Mouse (Mus musculus) embryonic fibroblast, embryonic 13.5 days (primary cell): ENCODE results near the gene Zfyve21. TPM values are rescaled to one million over a fixed set of nuclear protein-coding genes. Genes with fewer than 3 reads are reported as not detected.

Experiments used
- H3K27ac ChIP-seq: 2 replicates; pipeline ENCODE4 v1.5.1; 2012; ENCODE audit warnings: low read length, control low read depth, inconsistent platforms; ENCODE audit not compliant: insufficient read depth
- H3K4me1 ChIP-seq: 2 replicates; pipeline ENCODE4 v1.6.1; 2011; ENCODE audit warnings: low read length; ENCODE audit not compliant: control insufficient read depth, insufficient read depth
- H3K4me3 ChIP-seq: 2 replicates; pipeline ENCODE4 v1.5.1; 2011; ENCODE audit warnings: mild to moderate bottlenecking, control low read depth, low read length; ENCODE audit not compliant: insufficient read depth
- CTCF ChIP-seq: IDR thresholded peaks from 2 replicates; pipeline ENCODE4 v1.5.1; 2011; ENCODE audit warnings: mild to moderate bottlenecking, control low read depth, low read length, moderate library complexity, borderline replicate concordance; ENCODE audit not compliant: insufficient read depth
- POLR2A ChIP-seq: IDR thresholded peaks from 2 replicates; pipeline ENCODE4 v1.6.1; 2011; ENCODE audit warnings: low read depth, mild to moderate bottlenecking, control low read depth, low read length, moderate library complexity
- polyA plus RNA-seq: library from polyadenylated mRNA; stranded (reverse); fragments of >200 nt; gene quantifications from 2 replicates; pipeline ENCODE4 v1.2.4, GENCODE M21; 2011; ENCODE audit warnings: low read depth; ENCODE audit not compliant: missing spikeins, insufficient read length

The Zfyve21 gene
- polyA plus RNA-seq, 1 experiment: 32.9 TPM

GRCm38 (mm10) chr12:111779544-111779943, 34.4 kb upstream of the Zfyve21 start:
- Histone ChIP-seq H3K4me3 (no peak overlapping the region), H3K27ac (no peak overlapping the region), H3K4me1 (no peaks in the 10 kb centered on the region)
- no peak for TF ChIP-seq POLR2A
- TF ChIP-seq CTCF: peak; percentile 33; the same call in 1 of the 2 replicates

GRCm38 (mm10) chr12:111785174-111785573, 28.8 kb upstream of the Zfyve21 start:
- H3K4me1 ChIP-seq: no peaks in the 10 kb centered on the region
- TF ChIP-seq POLR2A (no peak), CTCF (no peak)
- no peak overlapping the region for H3K4me3 ChIP-seq
- no peak overlapping the region for H3K27ac ChIP-seq

- Histone ChIP-seq H3K27ac (no peak overlapping the region), H3K4me3 (no peak overlapping the region), H3K4me1 (no peaks in the 10 kb centered on the region)
- TF ChIP-seq POLR2A (no peak), CTCF (no peak)
These were observed 27.0 kb upstream of the Zfyve21 start for GRCm38 (mm10) chr12:111787015-111787414.

- TF ChIP-seq POLR2A (no peak), CTCF (no peak)
- no peak overlapping the region for H3K4me3 ChIP-seq
- H3K27ac ChIP-seq: no peak overlapping the region
- no peaks in the 10 kb centered on the region for H3K4me1 ChIP-seq
These were observed 23.9 kb upstream of the Zfyve21 start for GRCm38 (mm10) chr12:111790090-111790489.

GRCm38 (mm10) chr12:111790631-111791030, 23.3 kb upstream of the Zfyve21 start:
- H3K4me1 ChIP-seq: no peaks in the 10 kb centered on the region
- H3K4me3 ChIP-seq: no peak overlapping the region
- no peak overlapping the region for H3K27ac ChIP-seq
- TF ChIP-seq CTCF (no peak), POLR2A (no peak)

- no peak overlapping the region for H3K4me3 ChIP-seq
- H3K27ac ChIP-seq: no peak overlapping the region
- no peak for TF ChIP-seq CTCF
- TF ChIP-seq POLR2A: no peak
- no peaks in the 10 kb centered on the region for H3K4me1 ChIP-seq
These were observed 22.4 kb upstream of the Zfyve21 start for GRCm38 (mm10) chr12:111791474-111792104.

- Histone ChIP-seq H3K27ac (no peak overlapping the region), H3K4me3 (no peak overlapping the region), H3K4me1 (no peaks in the 10 kb centered on the region)
- no peak for TF ChIP-seq CTCF
- no peak for TF ChIP-seq POLR2A
These were observed 19.9 kb upstream of the Zfyve21 start for GRCm38 (mm10) chr12:111794102-111794501.

GRCm38 (mm10) chr12:111794526-111795179, 19.3 kb upstream of the Zfyve21 start:
- no peak for TF ChIP-seq POLR2A
- no peak for TF ChIP-seq CTCF
- Histone ChIP-seq H3K4me1 (no peaks in the 10 kb centered on the region), H3K4me3 (no peak overlapping the region), H3K27ac (no peak overlapping the region)

- H3K4me1 ChIP-seq: no peaks in the 10 kb centered on the region
- TF ChIP-seq POLR2A (no peak), CTCF (no peak)
- H3K4me3 ChIP-seq: no peak overlapping the region
- H3K27ac ChIP-seq: no peak overlapping the region
These were observed 18.6 kb upstream of the Zfyve21 start for GRCm38 (mm10) chr12:111795180-111795895.

GRCm38 (mm10) chr12:111797251-111797650, 16.7 kb upstream of the Zfyve21 start:
- H3K4me3 ChIP-seq: no peak overlapping the region
- TF ChIP-seq POLR2A: no peak
- no peak for TF ChIP-seq CTCF
- H3K27ac ChIP-seq: no peak overlapping the region
- no peaks in the 10 kb centered on the region for H3K4me1 ChIP-seq
